Mouse (Mus musculus) C2C12 (cell line): ENCODE data around the gene E2f2. TPM values are rescaled to one million over a fixed set of nuclear protein-coding genes. Genes with fewer than 3 reads are reported as not detected.

ENCODE experiments used
- H3K27me3 ChIP-seq: one replicate; pipeline ENCODE4 v1.6.1; 2011; ENCODE audit not compliant: control insufficient read depth, insufficient read depth, insufficient read length
- H3K36me3 ChIP-seq: one replicate; pipeline ENCODE4 v1.6.1; 2011; ENCODE audit not compliant: control insufficient read depth, insufficient read depth
- H3K4me3 ChIP-seq: one replicate; pipeline ENCODE4 v1.5.1; 2011; ENCODE audit warnings: mild to moderate bottlenecking, control low read depth; ENCODE audit not compliant: poor library complexity, insufficient read depth, severe bottlenecking
- H3K79me2 ChIP-seq: one replicate; pipeline ENCODE4 v1.6.1; 2011; ENCODE audit not compliant: control insufficient read depth, insufficient read depth
- H3K79me3 ChIP-seq: one replicate; pipeline ENCODE4 v1.6.1; 2011; ENCODE audit warnings: low read depth, control low read depth
- H3ac ChIP-seq: one replicate; pipeline ENCODE3; 2011; ENCODE audit warnings: low read depth; ENCODE audit not compliant: control insufficient read depth, insufficient read length
- CEBPB ChIP-seq: IDR thresholded peaks from one replicate; pipeline ENCODE4 v1.6.1; 2011; ENCODE audit warnings: low read depth, mild to moderate bottlenecking, control low read depth, moderate library complexity
- CTCF ChIP-seq: IDR thresholded peaks from one replicate; pipeline ENCODE4 v1.5.1; 2011; ENCODE audit not compliant: control insufficient read depth, insufficient read depth, insufficient read length
- FOSL1 ChIP-seq: IDR thresholded peaks from one replicate; pipeline ENCODE4 v1.8.0; 2011; ENCODE audit warnings: mild to moderate bottlenecking, low read length; ENCODE audit not compliant: poor library complexity, insufficient read depth, severe bottlenecking
- MAX ChIP-seq: IDR thresholded peaks from one replicate; pipeline ENCODE4 v1.6.1; 2011; ENCODE audit warnings: mild to moderate bottlenecking, control low read depth
- MYOD1 ChIP-seq: IDR thresholded peaks from one replicate; pipeline ENCODE4 v1.6.1; 2011; ENCODE audit warnings: low read depth; ENCODE audit not compliant: control insufficient read depth, insufficient read length
- MYOG ChIP-seq: IDR thresholded peaks from one replicate; pipeline ENCODE4 v1.6.1; 2011; ENCODE audit not compliant: control insufficient read depth, insufficient read length; ENCODE audit errors: extremely low read depth
- USF1 ChIP-seq: IDR thresholded peaks from one replicate; pipeline ENCODE4 v1.6.1; 2011; ENCODE audit warnings: low read depth, mild to moderate bottlenecking, control low read depth, moderate library complexity
- polyA plus RNA-seq: library from polyadenylated mRNA; unstranded; fragments of >200 nt; fragmentation: generic; extraction: Trizol; gene quantifications from one replicate; pipeline ENCODE4 v1.2.1, GENCODE M21; 2012; ENCODE audit warnings: missing spikeins

Gene E2f2
- polyA plus RNA-seq, 1 experiment: 11.5 TPM

- no peak overlapping the region for H3K4me3 ChIP-seq
- H3K27me3 ChIP-seq: no peaks in the 10 kb centered on the region
- peaks cover 19% of the 10 kb centered on the region for H3K79me3 ChIP-seq
Observed at GRCm38 (mm10) chr4:136170401-136170800, 1.8 kb upstream of the E2f2 start.

GRCm38 (mm10) chr4:136171455-136171854 is 739 bp upstream of the E2f2 start:
- Histone ChIP-seq H3K79me3 (peaks cover 28% of the 10 kb centered on the region), H3ac (no peak overlapping the region), H3K36me3 (peaks cover 12% of the 10 kb centered on the region), H3K4me3 (no peak overlapping the region), H3K79me2 (peaks cover 39% of the 10 kb centered on the region), H3K27me3 (no peaks in the 10 kb centered on the region)
- no peak for TF ChIP-seq MAX
- no peak for TF ChIP-seq USF1
- no peak for TF ChIP-seq FOSL1
- no peak for TF ChIP-seq MYOD1
- TF ChIP-seq CTCF: no peak

More at GRCm38 (mm10) chr4:136170401-136170800, 1.8 kb upstream of the E2f2 start:
- no peak for TF ChIP-seq CEBPB
- no peak for TF ChIP-seq MAX
- no peak for TF ChIP-seq USF1
- TF ChIP-seq MYOD1: no peak
- TF ChIP-seq CTCF: no peak
- no peak for TF ChIP-seq MYOG
- no peak for TF ChIP-seq FOSL1
- Histone ChIP-seq H3K79me2 (peaks cover 29% of the 10 kb centered on the region), H3ac (no peak overlapping the region), H3K36me3 (peaks cover 4% of the 10 kb centered on the region)

- peak overlapping the region; percentile 75 for H3K4me3 ChIP-seq
- peak overlapping the region; percentile 75 for H3ac ChIP-seq
- peaks cover 12% of the 10 kb centered on the region for H3K36me3 ChIP-seq
- no peak for TF ChIP-seq CEBPB
- peak; percentile 29 for TF ChIP-seq MYOD1
- peaks cover 28% of the 10 kb centered on the region for H3K79me3 ChIP-seq
- peaks cover 47% of the 10 kb centered on the region for H3K79me2 ChIP-seq
- H3K27me3 ChIP-seq: no peaks in the 10 kb centered on the region
Observed at GRCm38 (mm10) chr4:136172542-136173209, 482 bp downstream of the E2f2 start.

- Histone ChIP-seq H3K79me3 (peaks cover 28% of the 10 kb centered on the region), H3K36me3 (peaks cover 12% of the 10 kb centered on the region), H3ac (peak overlapping the region; percentile 75), H3K79me2 (peaks cover 47% of the 10 kb centered on the region), H3K4me3 (peak overlapping the region; percentile 75), H3K27me3 (no peaks in the 10 kb centered on the region)
- no peak for TF ChIP-seq MAX
- no peak for TF ChIP-seq MYOG
- no peak for TF ChIP-seq MYOD1
- no peak for TF ChIP-seq USF1
- no peak for TF ChIP-seq FOSL1
- TF ChIP-seq CTCF: no peak
- no peak for TF ChIP-seq CEBPB
Observed at GRCm38 (mm10) chr4:136173210-136173715, 1.1 kb downstream of the E2f2 start.

GRCm38 (mm10) chr4:136174216-136175193 is 2.3 kb downstream of the E2f2 start:
- H3ac ChIP-seq: no peak overlapping the region
- H3K4me3 ChIP-seq: peak overlapping the region; percentile 8
- no peaks in the 10 kb centered on the region for H3K27me3 ChIP-seq
- peaks cover 31% of the 10 kb centered on the region for H3K79me3 ChIP-seq
- H3K36me3 ChIP-seq: peaks cover 17% of the 10 kb centered on the region
- peaks cover 56% of the 10 kb centered on the region for H3K79me2 ChIP-seq
- TF ChIP-seq MAX (peak; percentile 45), CTCF (no peak), CEBPB (no peak), MYOG (no peak), MYOD1 (peak; percentile 98), FOSL1 (no peak), USF1 (no peak)
